8 mouse cellular contexts compared by ENCODE assay signal in genomic region chr3:131320184-131320583, GRCm38 (mm10). TPM values are rescaled to one million over a fixed set of nuclear protein-coding genes. Genes with fewer than 3 reads are reported as not detected.
DNase-seq lines count a peak whose midpoint lies in the region; ATAC-seq and TF ChIP-seq lines count a peak whose summit lies in the region.

No protein-coding gene starts in this region.

- H3K36me3 ChIP-seq in kidney, postnatal 0 days (ENCODE audit: insufficient read depth, low read length): no peaks in the 10 kb centered on the region
- H3K36me3 ChIP-seq in liver, embryonic 13.5 days: no peaks in the 10 kb centered on the region

- DNase-seq in 3T3-L1 (ENCODE audit: low read depth, low spot score) (peak; percentile 90), Patski (ENCODE audit: low read depth, low spot score) (peak; percentile 37)
- DNase-seq in cerebellum, adult 9-11 months: peak; percentile 76
- peak; percentile 54 to 65 for DNase-seq in gastrocnemius, adult 8-10 months (ENCODE audit: low spot score in 2 of 2)
- DNase-seq in kidney, postnatal 0 days (ENCODE audit: low spot score): peak; percentile 89
- DNase-seq in liver, embryonic 13.5 days: peak; percentile 11
- DNase-seq in ovary, adult 18-20 months (ENCODE audit: low spot score): peak; percentile 65
- peak; percentile 75 for DNase-seq in thymus, postnatal 0 days (ENCODE audit: low spot score)

- POLR2A ChIA-PET in Patski (lab: Charles Lee): interaction anchor here (0.8 to 1.8 kb wide), 4 partner anchors 12 to 232 kb away, joined by 3 to 5 read pairs (median 4); partner anchors contain the start of gene Cyp2u1

- in situ Hi-C loops in Patski (cut with MboI; ENCODE audit: low pct_unique_long_range_greater_than_20kb): no loop called here

- no peaks in the 10 kb centered on the region for H3K27me3 ChIP-seq in Patski
- H3K27me3 ChIP-seq in kidney, postnatal 0 days (ENCODE audit: insufficient read depth, low read length): no peaks in the 10 kb centered on the region
- H3K27me3 ChIP-seq in liver, embryonic 13.5 days: no peaks in the 10 kb centered on the region

- no peaks in the 10 kb centered on the region for H3K9me3 ChIP-seq in kidney, postnatal 0 days (replicated peaks; ENCODE audit: low read length)
- H3K9me3 ChIP-seq in liver, embryonic 13.5 days (replicated peaks): no peaks in the 10 kb centered on the region

- 4% methylated on average over 3 of the region's 3 CpGs for WGBS in kidney, postnatal 0 days
- WGBS in liver, embryonic 13.5 days (ENCODE audit: insufficient replicate concordance): 13% methylated on average over 3 of the region's 3 CpGs

- CTCF ChIA-PET in Patski (lab: Charles Lee): interaction anchor here (0.7 to 5.6 kb wide), 43 partner anchors 9 to 267 kb away, joined by 3 to 81 read pairs (median 5); partner anchors contain the start of genes Cyp2u1 and Papss1

- no peak overlapping the region for H3K4me3 ChIP-seq in kidney, postnatal 0 days (replicated peaks; ENCODE audit: low read depth, low read length)
- no peak overlapping the region for H3K4me3 ChIP-seq in liver, embryonic 13.5 days (replicated peaks)

- no peaks in the 10 kb centered on the region for H3K4me1 ChIP-seq in kidney, postnatal 0 days (replicated peaks; ENCODE audit: insufficient read depth, low read length)
- no peaks in the 10 kb centered on the region for H3K4me1 ChIP-seq in liver, embryonic 13.5 days (replicated peaks)

- H3K9ac ChIP-seq in kidney, postnatal 0 days (ENCODE audit: low read depth, low read length): no peak overlapping the region
- no peak overlapping the region for H3K9ac ChIP-seq in liver, embryonic 13.5 days

- peak; percentile 51 for ATAC-seq in Patski
- no peak for ATAC-seq in kidney, postnatal 0 days (replicated peaks; ENCODE audit: low FRiP score, low read depth)
- no peak for ATAC-seq in liver, embryonic 13.5 days (ENCODE audit: low read depth)

- no peak overlapping the region for H3K4me2 ChIP-seq in kidney, postnatal 0 days (ENCODE audit: low read length)
- no peak overlapping the region for H3K4me2 ChIP-seq in liver, embryonic 13.5 days

- no peak overlapping the region for H3K27ac ChIP-seq in kidney, postnatal 0 days
- H3K27ac ChIP-seq in liver, embryonic 13.5 days: no peak overlapping the region

- peak; percentile 98 for TF ChIP-seq CTCF in Patski (IDR thresholded peaks at IDR 0.05)
- TF ChIP-seq CTCF in kidney, postnatal 0 days (IDR thresholded peaks at IDR 0.05; ENCODE audit: low read depth): peak; percentile 95

RNA-seq across cellular contexts. Expression of gene Cyp2u1, which starts 17.2 kb away (rescaled TPM):
- polyA plus RNA-seq in Patski (2021): 16.9 TPM
- total RNA-seq in gastrocnemius, adult 8-10 months (2022): 10 to 100 TPM; 13.5 to 19.2 (median 16.0) TPM
- 5.5 and 8.5 TPM in 2 replicates for polyA plus RNA-seq in kidney, postnatal 0 days (2015; fragmentation: Nextera tagmentation; extraction: Ambion mirVana)
- polyA plus RNA-seq in liver, embryonic 13.5 days (2015; fragmentation: Nextera tagmentation; extraction: Ambion mirVana): 0.40 and 0.50 TPM in 2 replicates
- 0.22 and 0.52 TPM in 2 replicates for polyA plus RNA-seq in thymus, postnatal 0 days (2015; fragmentation: Nextera tagmentation; extraction: Ambion mirVana)

RNA-seq across cellular contexts. Expression of gene Hadh, which starts 48.3 kb away (rescaled TPM):
- 194 TPM for polyA plus RNA-seq in Patski (2021)
- total RNA-seq in gastrocnemius, adult 8-10 months (2022): 100 to 1,000 TPM; 133 to 163 (median 155) TPM
- 173 and 196 TPM in 2 replicates for polyA plus RNA-seq in kidney, postnatal 0 days (2015; fragmentation: Nextera tagmentation; extraction: Ambion mirVana)
- 79.6 and 100 TPM in 2 replicates for polyA plus RNA-seq in liver, embryonic 13.5 days (2015; fragmentation: Nextera tagmentation; extraction: Ambion mirVana)
- 89.3 and 94.8 TPM in 2 replicates for polyA plus RNA-seq in thymus, postnatal 0 days (2015; fragmentation: Nextera tagmentation; extraction: Ambion mirVana)

Comparison
In these comparisons a context has a peak if more than half of its experiments do, and no peak if none do; other contexts are left out.
1. DNase-seq: peak in every context shown above with its lines; median percentile 90 in 3T3-L1; 89 in kidney, postnatal 0 days; 76 in cerebellum, adult 9-11 months; 75 in thymus, postnatal 0 days; 65 in ovary, adult 18-20 months; 60 in gastrocnemius, adult 8-10 months; 37 in Patski; 11 in liver, embryonic 13.5 days.